Mouse (Mus musculus): ENCODE measurements around the gene Sp6.

- TF ChIP-seq CTCF (IDR thresholded peaks at IDR 0.05; ENCODE audit: low read depth) (peak; percentile 48), EP300 (IDR thresholded peaks at IDR 0.05; ENCODE audit: low read depth) (no peak)
Measured at GRCm38 (mm10) chr11:97063921-97064295, 50.7 kb downstream of the Sp6 start.
